Mouse (Mus musculus): ENCODE data around the gene 4933430I17Rik. TPM values are rescaled to one million over a fixed set of nuclear protein-coding genes. Genes with fewer than 3 reads are reported as not detected.
"Not testable (repeated sequence)": the region's sequence is repeated elsewhere in the genome, so short reads cannot be mapped to it uniquely, and the experiment has no call there.

The 4933430I17Rik gene
- polyA plus RNA-seq (2012; rRNA removed) = 0.10 and 0.16 TPM in 2 replicates

GRCm38 (mm10) chr4:62524651-62525488 lies at the start of gene 4933430I17Rik, which contains the start of gene Pole3:
Gene 4933430I17Rik (plus strand): TSS chr4:62525369.
Gene Pole3 (minus strand): TSS chr4:62525068.
- DNase-seq (ENCODE audit: low read depth, low spot score) = peak; percentile 91
- WGBS = under 1% methylated on average over 59 of the region's 59 CpGs

GRCm38 (mm10) chr4:62475793-62476192 lies 49.4 kb upstream of the 4933430I17Rik start:
- 30% methylated on average over 6 of the region's 6 CpGs for WGBS

GRCm38 (mm10) chr4:62477542-62478244 lies 47.5 kb upstream of the 4933430I17Rik start:
- WGBS = 46% methylated on average over 6 of the region's 6 CpGs

More at GRCm38 (mm10) chr4:62475793-62476192, 49.4 kb upstream of the 4933430I17Rik start:
- peak; percentile 71 for DNase-seq (ENCODE audit: low read depth, low spot score)

GRCm38 (mm10) chr4:62479593-62479936 lies 45.6 kb upstream of the 4933430I17Rik start:
- DNase-seq (ENCODE audit: low read depth, low spot score) = not testable (repeated sequence)
- 8% methylated on average over 11 of the region's 11 CpGs for WGBS

More at GRCm38 (mm10) chr4:62477542-62478244, 47.5 kb upstream of the 4933430I17Rik start:
- no peak for DNase-seq (ENCODE audit: low read depth, low spot score)

GRCm38 (mm10) chr4:62479937-62480708 lies 45.0 kb upstream of the 4933430I17Rik start, which contains the start of gene Bspry:
Gene Bspry (plus strand): TSS chr4:62480053.
- WGBS = 2% methylated on average over 71 of the region's 71 CpGs
- no peak for DNase-seq (ENCODE audit: low read depth, low spot score)

- DNase-seq (ENCODE audit: low read depth, low spot score) = no peak
- 12% methylated on average over 10 of the region's 10 CpGs for WGBS
These were observed 44.2 kb upstream of the 4933430I17Rik start for GRCm38 (mm10) chr4:62480709-62481605.

- WGBS = 29% methylated on average over 3 of the region's 3 CpGs
- no peak for DNase-seq (ENCODE audit: low read depth, low spot score)
These were observed 40.2 kb upstream of the 4933430I17Rik start for GRCm38 (mm10) chr4:62484928-62485327.

- WGBS = 52% methylated on average over 8 of the region's 8 CpGs
- peak; percentile 84 for DNase-seq (ENCODE audit: low read depth, low spot score)
These were observed 39.6 kb upstream of the 4933430I17Rik start for GRCm38 (mm10) chr4:62485450-62486161.

GRCm38 (mm10) chr4:62486162-62486696 lies 38.9 kb upstream of the 4933430I17Rik start:
- 87% methylated on average over 15 of the region's 15 CpGs for WGBS
- no peak for DNase-seq (ENCODE audit: low read depth, low spot score)

GRCm38 (mm10) chr4:62487172-62487571 lies 38.0 kb upstream of the 4933430I17Rik start:
- 80% methylated on average over 5 of the region's 5 CpGs for WGBS
- DNase-seq (ENCODE audit: low read depth, low spot score) = no peak

GRCm38 (mm10) chr4:62487914-62488313 lies 37.3 kb upstream of the 4933430I17Rik start:
- WGBS = 75% methylated on average over 2 of the region's 2 CpGs

GRCm38 (mm10) chr4:62492682-62493081 lies 32.5 kb upstream of the 4933430I17Rik start:
- WGBS = 61% methylated on average over 2 of the region's 2 CpGs
- DNase-seq (ENCODE audit: low read depth, low spot score) = no peak

More at GRCm38 (mm10) chr4:62487914-62488313, 37.3 kb upstream of the 4933430I17Rik start:
- no peak for DNase-seq (ENCODE audit: low read depth, low spot score)

GRCm38 (mm10) chr4:62494230-62494629 lies 30.9 kb upstream of the 4933430I17Rik start:
- DNase-seq (ENCODE audit: low read depth, low spot score) = no peak
- WGBS = 59% methylated on average over 9 of the region's 9 CpGs

GRCm38 (mm10) chr4:62495946-62496345 lies 29.2 kb upstream of the 4933430I17Rik start:
- DNase-seq (ENCODE audit: low read depth, low spot score) = no peak
- 23% methylated on average over 8 of the region's 8 CpGs for WGBS

- WGBS = 21% methylated on average over 8 of the region's 8 CpGs
- no peak for DNase-seq (ENCODE audit: low read depth, low spot score)
These were observed 28.4 kb upstream of the 4933430I17Rik start for GRCm38 (mm10) chr4:62496815-62497214.

- DNase-seq (ENCODE audit: low read depth, low spot score) = no peak
- WGBS = 38% methylated on average over 4 of the region's 4 CpGs
These were observed 24.4 kb upstream of the 4933430I17Rik start for GRCm38 (mm10) chr4:62500799-62501198.

GRCm38 (mm10) chr4:62501534-62501933 lies 23.6 kb upstream of the 4933430I17Rik start:
- under 1% methylated on average over 7 of the region's 7 CpGs for WGBS
- no peak for DNase-seq (ENCODE audit: low read depth, low spot score)

Measured in large intestine, adult 2 months (tissue).